Mouse (Mus musculus): ENCODE results near the gene Tut4. TPM values are rescaled to one million over a fixed set of nuclear protein-coding genes. Genes with fewer than 3 reads are reported as not detected.

Gene Tut4
- 29.0 and 34.7 TPM in 2 replicates for polyA plus RNA-seq (2015; fragmentation: Nextera tagmentation; extraction: Ambion mirVana)

DNA sequence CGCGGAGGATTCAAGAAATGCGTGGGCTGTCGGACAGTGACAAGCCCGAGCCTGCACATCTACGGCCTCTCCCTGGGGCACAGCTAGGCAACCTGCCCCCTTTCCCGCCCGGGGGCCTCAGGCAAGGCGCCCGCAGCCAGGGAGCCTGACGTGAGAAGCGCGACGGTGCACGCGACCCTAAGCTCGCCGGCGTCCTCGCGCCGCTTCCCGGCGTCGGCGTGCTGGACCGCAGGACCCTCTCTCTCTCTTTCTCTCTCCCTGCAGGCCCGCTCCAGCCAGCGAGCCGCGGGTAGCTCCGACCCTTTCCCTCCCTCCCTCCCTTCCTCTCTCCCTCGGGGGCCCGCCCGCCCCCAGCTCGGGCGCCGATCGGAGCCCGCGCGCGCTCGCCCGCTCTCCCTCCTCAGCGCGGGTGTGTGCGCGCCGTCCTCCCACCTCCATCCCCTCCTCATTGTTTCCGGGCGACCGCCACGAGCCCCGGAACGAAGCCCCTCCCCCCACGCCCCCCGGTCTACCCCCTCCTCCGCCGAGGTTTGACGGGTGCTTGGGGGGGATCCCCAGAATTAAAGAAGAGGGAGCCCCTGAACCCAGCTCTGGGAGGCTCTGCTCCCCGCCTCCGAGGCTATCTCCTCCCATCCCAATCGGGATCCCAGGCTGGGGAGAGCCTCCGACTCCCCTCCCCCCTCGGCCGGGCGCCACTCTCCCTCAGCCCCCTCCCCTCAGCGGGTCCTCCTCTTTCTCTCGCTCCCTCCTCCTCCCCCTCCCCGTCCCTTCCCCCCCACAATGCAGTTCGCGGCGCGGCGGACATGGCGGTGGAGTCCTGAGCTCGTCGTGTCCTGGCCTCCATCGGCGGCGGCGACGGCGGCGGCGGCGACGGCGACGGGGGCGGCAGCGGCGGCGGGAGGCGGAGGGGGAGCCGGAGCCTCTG lies at the start of gene Tut4:
TSS of gene Tut4 (plus strand) at position 196 of the 925 bp plus-strand sequence.
- Histone ChIP-seq H3K9me3 (ENCODE audit: control insufficient read depth, low read length) (no peaks in the 10 kb centered on the region), H3K27ac (ENCODE audit: low read length) (peak within 1 kb of the TSS; percentile 92), H3K4me1 (ENCODE audit: control insufficient read depth, insufficient read depth, low read length) (peaks cover 6% of the 10 kb centered on the region), H3K27me3 (replicated peaks; ENCODE audit: control insufficient read depth, insufficient read depth, low read length) (no peaks in the 10 kb centered on the region), H3K4me3 (ENCODE audit: low read length) (peak within 1 kb of the TSS; percentile 81), H3K4me2 (ENCODE audit: low read depth, low read length) (peak within 1 kb of the TSS; percentile 85), H3K36me3 (ENCODE audit: control insufficient read depth, insufficient read depth, low read length) (no peaks in the 10 kb centered on the region), H3K9ac (ENCODE audit: low read depth, low read length) (peak within 1 kb of the TSS; percentile 90)
- peak; percentile 86 for ATAC-seq
- under 1% methylated on average over 84 of the region's 97 CpGs for WGBS

- Histone ChIP-seq H3K9ac (ENCODE audit: low read depth, low read length) (no peak overlapping the region), H3K27ac (ENCODE audit: low read length) (no peak overlapping the region), H3K4me1 (ENCODE audit: control insufficient read depth, insufficient read depth, low read length) (no peaks in the 10 kb centered on the region), H3K36me3 (ENCODE audit: control insufficient read depth, insufficient read depth, low read length) (no peaks in the 10 kb centered on the region), H3K4me3 (ENCODE audit: low read length) (no peak overlapping the region), H3K9me3 (ENCODE audit: control insufficient read depth, low read length) (no peaks in the 10 kb centered on the region), H3K27me3 (replicated peaks; ENCODE audit: control insufficient read depth, insufficient read depth, low read length) (no peaks in the 10 kb centered on the region), H3K4me2 (ENCODE audit: low read depth, low read length) (no peak overlapping the region)
- peak; percentile 83 for ATAC-seq
- 41% methylated on average over 2 of the region's 2 CpGs for WGBS
These were observed 34.6 kb upstream of the Tut4 start for GRCm38 (mm10) chr4:108424587-108424986.

GRCm38 (mm10) chr4:108427719-108428340 lies 31.4 kb upstream of the Tut4 start:
- H3K27ac ChIP-seq (ENCODE audit: low read length), result no peak overlapping the region
- H3K4me2 ChIP-seq (ENCODE audit: low read depth, low read length), result no peak overlapping the region
- no peak overlapping the region for H3K9ac ChIP-seq (ENCODE audit: low read depth, low read length)
- 0 out of 2 replicates have a peak, but pooled peaks cover 4% of the 10 kb centered on the region for H3K4me1 ChIP-seq (ENCODE audit: control insufficient read depth, insufficient read depth, low read length)
- H3K4me3 ChIP-seq (ENCODE audit: low read length), result no peak overlapping the region
- peak; percentile 66 for ATAC-seq
- no peaks in the 10 kb centered on the region for H3K9me3 ChIP-seq (ENCODE audit: control insufficient read depth, low read length)
- H3K36me3 ChIP-seq (ENCODE audit: control insufficient read depth, insufficient read depth, low read length), result no peaks in the 10 kb centered on the region
- 38% methylated on average over 11 of the region's 11 CpGs for WGBS
- H3K27me3 ChIP-seq (replicated peaks; ENCODE audit: control insufficient read depth, insufficient read depth, low read length), result no peaks in the 10 kb centered on the region

DNA sequence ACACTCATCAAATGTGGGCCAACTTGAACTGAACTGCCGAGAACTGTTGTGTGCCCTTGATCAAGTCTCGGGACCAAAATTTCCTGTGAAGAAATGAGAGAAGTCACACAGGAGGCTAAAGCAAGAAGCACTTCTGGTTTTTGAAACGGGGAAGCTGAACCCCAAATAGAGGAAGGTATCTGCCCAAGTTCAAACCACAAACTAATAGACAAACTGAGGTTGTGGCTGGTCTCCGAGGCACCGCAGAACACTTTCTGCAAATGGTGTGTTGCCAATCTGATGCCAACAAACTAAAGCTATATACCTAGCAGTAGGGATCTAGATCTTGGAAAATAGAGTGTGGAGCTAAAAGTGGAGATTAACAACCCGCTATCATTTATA lies 30.9 kb upstream of the Tut4 start:
- no peak overlapping the region for H3K4me2 ChIP-seq (ENCODE audit: low read depth, low read length)
- no peaks in the 10 kb centered on the region for H3K27me3 ChIP-seq (replicated peaks; ENCODE audit: control insufficient read depth, insufficient read depth, low read length)
- H3K36me3 ChIP-seq (ENCODE audit: control insufficient read depth, insufficient read depth, low read length), result no peaks in the 10 kb centered on the region
- 0 out of 2 replicates have a peak, but pooled peaks cover 4% of the 10 kb centered on the region for H3K4me1 ChIP-seq (ENCODE audit: control insufficient read depth, insufficient read depth, low read length)
- 70% methylated on average over 6 of the region's 6 CpGs for WGBS
- ATAC-seq, result no peak
- H3K9me3 ChIP-seq (ENCODE audit: control insufficient read depth, low read length), result no peaks in the 10 kb centered on the region
- H3K9ac ChIP-seq (ENCODE audit: low read depth, low read length), result no peak overlapping the region
- no peak overlapping the region for H3K4me3 ChIP-seq (ENCODE audit: low read length)
- no peak overlapping the region for H3K27ac ChIP-seq (ENCODE audit: low read length)

- no peak for ATAC-seq
- no peak overlapping the region for H3K27ac ChIP-seq (ENCODE audit: low read length)
- 0 out of 2 replicates have a peak, but pooled peaks cover 7% of the 10 kb centered on the region for H3K4me1 ChIP-seq (ENCODE audit: control insufficient read depth, insufficient read depth, low read length)
- no peak overlapping the region for H3K4me2 ChIP-seq (ENCODE audit: low read depth, low read length)
- H3K9me3 ChIP-seq (ENCODE audit: control insufficient read depth, low read length), result no peaks in the 10 kb centered on the region
- 61% methylated on average over 4 of the region's 4 CpGs for WGBS
- no peaks in the 10 kb centered on the region for H3K27me3 ChIP-seq (replicated peaks; ENCODE audit: control insufficient read depth, insufficient read depth, low read length)
- no peaks in the 10 kb centered on the region for H3K36me3 ChIP-seq (ENCODE audit: control insufficient read depth, insufficient read depth, low read length)
- no peak overlapping the region for H3K4me3 ChIP-seq (ENCODE audit: low read length)
- no peak overlapping the region for H3K9ac ChIP-seq (ENCODE audit: low read depth, low read length)
These were observed 28.3 kb upstream of the Tut4 start for GRCm38 (mm10) chr4:108430656-108431560.

DNA sequence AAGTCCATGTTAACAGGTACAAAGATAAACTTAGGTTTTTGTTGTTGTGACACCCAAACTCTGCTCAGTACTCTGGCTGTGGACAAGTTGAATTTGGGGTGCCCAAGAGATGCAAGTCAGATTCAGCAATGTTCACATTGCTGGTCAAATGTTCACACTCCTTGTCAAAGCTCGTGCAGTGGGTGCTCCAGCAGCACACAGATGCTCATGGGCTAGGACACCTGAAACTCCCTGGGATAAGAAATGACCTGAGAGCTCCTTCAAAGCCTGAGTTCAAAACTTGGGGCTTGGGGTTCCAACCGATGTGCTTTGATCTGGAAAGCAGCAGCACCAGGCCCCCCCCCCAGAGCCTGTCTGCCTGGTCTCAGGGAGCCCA lies 27.7 kb upstream of the Tut4 start:
- 40% methylated on average over 2 of the region's 2 CpGs for WGBS
- H3K36me3 ChIP-seq (ENCODE audit: control insufficient read depth, insufficient read depth, low read length), result no peaks in the 10 kb centered on the region
- no peak overlapping the region for H3K4me3 ChIP-seq (ENCODE audit: low read length)
- H3K9me3 ChIP-seq (ENCODE audit: control insufficient read depth, low read length), result no peaks in the 10 kb centered on the region
- H3K27ac ChIP-seq (ENCODE audit: low read length), result no peak overlapping the region
- no peak overlapping the region for H3K9ac ChIP-seq (ENCODE audit: low read depth, low read length)
- no peak for ATAC-seq
- H3K27me3 ChIP-seq (replicated peaks; ENCODE audit: control insufficient read depth, insufficient read depth, low read length), result no peaks in the 10 kb centered on the region
- 0 out of 2 replicates have a peak, but pooled peaks cover 7% of the 10 kb centered on the region for H3K4me1 ChIP-seq (ENCODE audit: control insufficient read depth, insufficient read depth, low read length)
- no peak overlapping the region for H3K4me2 ChIP-seq (ENCODE audit: low read depth, low read length)

DNA sequence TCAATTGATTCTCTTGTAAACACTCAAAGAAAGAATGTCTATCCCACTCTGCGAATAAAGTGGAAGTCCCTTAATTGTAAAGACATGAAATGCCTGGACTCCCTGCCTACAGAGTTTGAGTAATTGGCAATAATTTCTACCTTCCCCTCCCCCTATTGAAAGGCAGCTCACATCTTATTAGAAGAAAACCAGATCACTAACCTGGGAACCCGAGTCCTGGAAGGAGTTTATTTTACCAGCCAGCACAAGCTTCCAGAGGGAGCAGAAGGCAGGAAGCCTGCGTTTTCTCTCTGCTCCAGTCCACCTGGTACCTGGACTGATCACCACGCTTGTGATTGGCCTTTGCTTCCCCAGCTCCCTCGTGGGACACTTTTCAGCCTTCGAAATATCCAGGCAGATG lies 25.9 kb upstream of the Tut4 start:
- WGBS, result 21% methylated on average over 6 of the region's 6 CpGs
- Histone ChIP-seq H3K27ac (ENCODE audit: low read length) (no peak overlapping the region), H3K27me3 (replicated peaks; ENCODE audit: control insufficient read depth, insufficient read depth, low read length) (no peaks in the 10 kb centered on the region), H3K36me3 (ENCODE audit: control insufficient read depth, insufficient read depth, low read length) (no peaks in the 10 kb centered on the region), H3K4me3 (ENCODE audit: low read length) (no peak overlapping the region), H3K9me3 (ENCODE audit: control insufficient read depth, low read length) (no peaks in the 10 kb centered on the region), H3K4me2 (ENCODE audit: low read depth, low read length) (no peak overlapping the region), H3K9ac (ENCODE audit: low read depth, low read length) (no peak overlapping the region), H3K4me1 (ENCODE audit: control insufficient read depth, insufficient read depth, low read length) (peaks cover 11% of the 10 kb centered on the region; the same call in 1 of the 2 replicates)
- ATAC-seq, result no peak

DNA sequence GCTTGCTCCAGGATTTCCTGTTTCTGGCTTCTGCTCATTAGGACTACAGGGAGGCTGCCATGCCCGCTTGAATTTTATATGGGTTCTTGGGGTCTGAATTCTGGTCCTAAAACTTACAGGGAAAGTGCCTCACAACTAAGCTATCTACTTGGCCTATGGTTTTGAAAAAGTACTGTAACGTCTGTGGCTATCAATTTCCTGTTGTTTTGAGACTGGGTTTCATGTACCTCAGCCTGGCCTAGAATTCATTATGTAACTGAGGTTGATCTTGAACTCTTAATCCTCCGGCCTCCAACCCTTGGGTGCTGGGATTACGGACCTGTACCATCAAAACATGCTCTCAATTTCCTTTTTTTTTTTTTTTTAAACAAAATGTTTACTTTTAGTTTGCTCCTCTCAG lies 25.0 kb upstream of the Tut4 start:
- Histone ChIP-seq H3K36me3 (ENCODE audit: control insufficient read depth, insufficient read depth, low read length) (no peaks in the 10 kb centered on the region), H3K4me2 (ENCODE audit: low read depth, low read length) (no peak overlapping the region), H3K4me1 (ENCODE audit: control insufficient read depth, insufficient read depth, low read length) (peaks cover 11% of the 10 kb centered on the region; the same call in 1 of the 2 replicates), H3K9me3 (ENCODE audit: control insufficient read depth, low read length) (no peaks in the 10 kb centered on the region), H3K9ac (ENCODE audit: low read depth, low read length) (no peak overlapping the region), H3K4me3 (ENCODE audit: low read length) (no peak overlapping the region), H3K27ac (ENCODE audit: low read length) (no peak overlapping the region), H3K27me3 (replicated peaks; ENCODE audit: control insufficient read depth, insufficient read depth, low read length) (no peaks in the 10 kb centered on the region)
- ATAC-seq, result no peak
- WGBS, result 70% methylated on average over 4 of the region's 4 CpGs

- H3K4me2 ChIP-seq (ENCODE audit: low read depth, low read length), result no peak overlapping the region
- peaks cover 11% of the 10 kb centered on the region; the same call in 1 of the 2 replicates for H3K4me1 ChIP-seq (ENCODE audit: control insufficient read depth, insufficient read depth, low read length)
- no peaks in the 10 kb centered on the region for H3K36me3 ChIP-seq (ENCODE audit: control insufficient read depth, insufficient read depth, low read length)
- WGBS, result 94% methylated on average over 3 of the region's 3 CpGs
- H3K9me3 ChIP-seq (ENCODE audit: control insufficient read depth, low read length), result no peaks in the 10 kb centered on the region
- no peak for ATAC-seq
- no peaks in the 10 kb centered on the region for H3K27me3 ChIP-seq (replicated peaks; ENCODE audit: control insufficient read depth, insufficient read depth, low read length)
- H3K4me3 ChIP-seq (ENCODE audit: low read length), result no peak overlapping the region
- no peak overlapping the region for H3K9ac ChIP-seq (ENCODE audit: low read depth, low read length)
- no peak overlapping the region for H3K27ac ChIP-seq (ENCODE audit: low read length)
These were observed 24.4 kb upstream of the Tut4 start for GRCm38 (mm10) chr4:108434781-108435180.

Data from intestine, embryonic 16.5 days (tissue).